Mouse (Mus musculus) kidney, postnatal 0 days (tissue): Measurements from ENCODE around the gene Pdhx. TPM values are rescaled to one million over a fixed set of nuclear protein-coding genes. Genes with fewer than 3 reads are reported as not detected.
A peak's percentile ranks its signal among the peaks of the same experiment; 100 is the strongest.

Experiments
- ATAC-seq: fragments of 200-750 bp; cut with Nextera tagmentation; replicated peaks from 2 replicates; pipeline ENCODE4 v1.8.0; 2017; ENCODE audit warnings: low read depth, moderate number of reproducible peaks, moderate TSS enrichment, moderate library complexity; ENCODE audit not compliant: low FRiP score
- DNase-seq: peaks from one replicate; pipeline ENCODE4 v3.0.0-alpha.2; 2016; ENCODE audit warnings: low spot score
- H3K27ac ChIP-seq: fragments of 300-500 bp; sonication (generic); 2 replicates; pipeline ENCODE4 v1.5.1; 2014; ENCODE audit warnings: mild to moderate bottlenecking
- H3K27me3 ChIP-seq: fragments of 300-500 bp; sonication (generic); 2 replicates; pipeline ENCODE4 v1.6.1; 2014; ENCODE audit warnings: low read length, mixed read lengths; ENCODE audit not compliant: insufficient read depth
- H3K36me3 ChIP-seq: fragments of 300-500 bp; sonication (generic); 2 replicates; pipeline ENCODE4 v1.6.1; 2014; ENCODE audit warnings: low read length, mixed read lengths; ENCODE audit not compliant: insufficient read depth
- H3K4me1 ChIP-seq: fragments of 300-500 bp; sonication (generic); replicated peaks from 2 replicates; pipeline ENCODE4 v1.6.1; 2014; ENCODE audit warnings: antibody characterized with exemption, low read length, mixed read lengths; ENCODE audit not compliant: insufficient read depth
- H3K4me2 ChIP-seq: fragments of 300-500 bp; sonication (generic); 2 replicates; pipeline ENCODE4 v1.6.1; 2014; ENCODE audit warnings: mild to moderate bottlenecking, low read length, moderate library complexity, mixed read lengths
- H3K4me3 ChIP-seq: fragments of 300-500 bp; sonication (generic); replicated peaks from 2 replicates; pipeline ENCODE4 v1.5.1; 2014; ENCODE audit warnings: low read depth, low read length
- H3K9ac ChIP-seq: fragments of 300-500 bp; sonication (generic); 2 replicates; pipeline ENCODE4 v1.6.1; 2014; ENCODE audit warnings: low read depth, low read length
- H3K9me3 ChIP-seq: fragments of 300-500 bp; sonication (generic); replicated peaks from 2 replicates; pipeline ENCODE4 v1.6.1; 2016; ENCODE audit warnings: low read length, inconsistent platforms, mixed read lengths
- CTCF ChIP-seq: IDR thresholded peaks from 2 replicates; pipeline ENCODE4 v1.5.1; 2016; ENCODE audit warnings: antibody characterized with exemption, low read depth, mild to moderate bottlenecking, moderate library complexity
- WGBS: fragments of 180-500 bp; shearing (Covaris S2); extraction: QIAGEN DNeasy Blood & Tissue Kit; methylation state at CpG from one replicate; pipeline ENCODE4 v1.1.7; 2014; 5-methylcytosine and 5-hydroxymethylcytosine counted together
- polyA plus RNA-seq: library from polyadenylated mRNA; unstranded; fragments of >200 nt; fragmentation: Nextera tagmentation; extraction: Ambion mirVana; gene quantifications from 2 replicates; pipeline ENCODE4 v1.2.1, GENCODE M21; 2015

The Pdhx gene
- polyA plus RNA-seq, 1 experiment from 2014 or later = 41.7 TPM

GRCm38 (mm10) chr2:102982822-102983221 is 90.5 kb downstream of the Pdhx start:
- DNase-seq = no peak
- TF ChIP-seq CTCF = no peak
- Histone ChIP-seq H3K27me3 (no peaks in the 10 kb centered on the region), H3K4me1 (no peaks in the 10 kb centered on the region), H3K4me2 (no peak overlapping the region), H3K9ac (no peak overlapping the region), H3K27ac (no peak overlapping the region), H3K4me3 (no peak overlapping the region), H3K36me3 (no peaks in the 10 kb centered on the region), H3K9me3 (no peaks in the 10 kb centered on the region)
- 67% methylated on average over 2 of the region's 2 CpGs for WGBS
- ATAC-seq = no peak

- Histone ChIP-seq H3K9me3 (no peaks in the 10 kb centered on the region), H3K27me3 (no peaks in the 10 kb centered on the region), H3K9ac (no peak overlapping the region), H3K4me2 (no peak overlapping the region), H3K4me3 (no peak overlapping the region), H3K4me1 (no peaks in the 10 kb centered on the region), H3K27ac (no peak overlapping the region), H3K36me3 (no peaks in the 10 kb centered on the region)
- ATAC-seq = no peak
- peak; percentile 35; the same call in 1 of the 2 replicates for TF ChIP-seq CTCF
- WGBS = 88% methylated on average over 8 of the region's 8 CpGs
- DNase-seq = no peak
Measured at GRCm38 (mm10) chr2:102981446-102982314, 91.6 kb downstream of the Pdhx start.

- Histone ChIP-seq H3K9ac (no peak overlapping the region), H3K27me3 (no peaks in the 10 kb centered on the region), H3K4me1 (no peaks in the 10 kb centered on the region), H3K4me2 (no peak overlapping the region), H3K4me3 (no peak overlapping the region), H3K9me3 (no peaks in the 10 kb centered on the region), H3K27ac (no peak overlapping the region), H3K36me3 (no peaks in the 10 kb centered on the region)
- DNase-seq (no peak), ATAC-seq (no peak)
- WGBS = 74% methylated on average over 2 of the region's 2 CpGs
- no peak for TF ChIP-seq CTCF
Measured at GRCm38 (mm10) chr2:102980870-102981269, 92.4 kb downstream of the Pdhx start.

GRCm38 (mm10) chr2:102979519-102979918 is 93.8 kb downstream of the Pdhx start:
- no peak overlapping the region for H3K4me3 ChIP-seq
- no peak overlapping the region for H3K9ac ChIP-seq
- ATAC-seq (no peak), DNase-seq (no peak)
- H3K4me1 ChIP-seq = no peaks in the 10 kb centered on the region
- H3K4me2 ChIP-seq = no peak overlapping the region
- WGBS = 85% methylated on average over 2 of the region's 2 CpGs
- TF ChIP-seq CTCF = no peak
- no peaks in the 10 kb centered on the region for H3K27me3 ChIP-seq
- H3K27ac ChIP-seq = no peak overlapping the region
- H3K36me3 ChIP-seq = no peaks in the 10 kb centered on the region
- no peaks in the 10 kb centered on the region for H3K9me3 ChIP-seq

- ATAC-seq (no peak), DNase-seq (no peak)
- no peak overlapping the region for H3K27ac ChIP-seq
- H3K9ac ChIP-seq = no peak overlapping the region
- H3K27me3 ChIP-seq = no peaks in the 10 kb centered on the region
- H3K9me3 ChIP-seq = no peaks in the 10 kb centered on the region
- no peak overlapping the region for H3K4me3 ChIP-seq
- no peak overlapping the region for H3K4me2 ChIP-seq
- H3K4me1 ChIP-seq = no peaks in the 10 kb centered on the region
- TF ChIP-seq CTCF = no peak
- H3K36me3 ChIP-seq = no peaks in the 10 kb centered on the region
Measured at GRCm38 (mm10) chr2:102979112-102979511, 94.2 kb downstream of the Pdhx start.

GRCm38 (mm10) chr2:102975358-102975945 is 97.9 kb downstream of the Pdhx start:
- Histone ChIP-seq H3K27ac (no peak overlapping the region), H3K4me3 (no peak overlapping the region), H3K27me3 (no peaks in the 10 kb centered on the region), H3K9ac (no peak overlapping the region), H3K36me3 (no peaks in the 10 kb centered on the region), H3K4me1 (no peaks in the 10 kb centered on the region), H3K9me3 (no peaks in the 10 kb centered on the region), H3K4me2 (no peak overlapping the region)
- no peak for DNase-seq
- ATAC-seq = no peak
- WGBS = 67% methylated on average over 5 of the region's 5 CpGs
- TF ChIP-seq CTCF = no peak
